Mouse (Mus musculus) heart, embryonic 14.5 days (tissue): ENCODE measurements around the gene Morn3. TPM values are rescaled to one million over a fixed set of nuclear protein-coding genes. Genes with fewer than 3 reads are reported as not detected.
A peak's percentile ranks its signal among the peaks of the same experiment; 100 is the strongest.

Experiments
- ATAC-seq: fragments of 200-750 bp; cut with Nextera tagmentation; 2 replicates; pipeline ENCODE4 v1.8.0; 2017; ENCODE audit warnings: low read depth, moderate TSS enrichment; ENCODE audit not compliant: insufficient number of reproducible peaks, insufficient read depth, low FRiP score
- H3K27ac ChIP-seq, 2 experiments: fragments of 200-500 bp in 1 of 2; fragments of 300-500 bp in 1 of 2; sonication (generic) in 1 of 2; replicated peaks in 1 of 2; 2 replicates each; pipeline ENCODE4 v1.5.1; 2012 to 2014; ENCODE audit warnings: low read depth in 2 of 2, low read length in 2 of 2, control low read depth in 1 of 2, mild to moderate bottlenecking in 1 of 2, mixed read lengths in 1 of 2; ENCODE audit not compliant: control insufficient read depth in 1 of 2, insufficient read depth in 1 of 2
- H3K27me3 ChIP-seq: fragments of 300-500 bp; sonication (generic); 2 replicates; pipeline ENCODE4 v1.6.1; 2014; ENCODE audit warnings: mild to moderate bottlenecking, low read length, control low read depth; ENCODE audit not compliant: control insufficient read depth, insufficient read depth
- H3K36me3 ChIP-seq: fragments of 300-500 bp; sonication (generic); 2 replicates; pipeline ENCODE4 v1.6.1; 2014; ENCODE audit warnings: mild to moderate bottlenecking, control low read depth, low read length, mixed read lengths; ENCODE audit not compliant: control insufficient read depth, insufficient read depth
- H3K4me1 ChIP-seq, 2 experiments: fragments of 200-500 bp in 1 of 2; fragments of 300-500 bp in 1 of 2; sonication (generic) in 1 of 2; 2 replicates each; pipeline ENCODE4 v1.6.1; 2012 to 2014; ENCODE audit warnings: low read length in 2 of 2, control low read depth in 1 of 2, mixed read lengths in 1 of 2; ENCODE audit not compliant: control insufficient read depth in 2 of 2, insufficient read depth in 2 of 2
- H3K4me2 ChIP-seq: fragments of 300-500 bp; sonication (generic); 2 replicates; pipeline ENCODE4 v1.6.1; 2014; ENCODE audit warnings: mild to moderate bottlenecking, low read length
- H3K4me3 ChIP-seq, 2 experiments: fragments of 200-500 bp in 1 of 2; fragments of 300-500 bp in 1 of 2; sonication (generic) in 1 of 2; 2 replicates each; pipeline ENCODE4 v1.5.1; 2012 to 2014; ENCODE audit warnings: low read length in 2 of 2, mild to moderate bottlenecking in 2 of 2, control low read depth in 1 of 2, low read depth in 1 of 2, moderate library complexity in 1 of 2; ENCODE audit not compliant: control insufficient read depth in 1 of 2, insufficient read depth in 1 of 2
- H3K9ac ChIP-seq: fragments of 300-500 bp; sonication (generic); 2 replicates; pipeline ENCODE4 v1.6.1; 2014; ENCODE audit warnings: mild to moderate bottlenecking, low read length
- H3K9me3 ChIP-seq: fragments of 300-500 bp; sonication (generic); 2 replicates; pipeline ENCODE4 v1.6.1; 2016; ENCODE audit warnings: low read length, control low read depth; ENCODE audit not compliant: control insufficient read depth
- WGBS: fragments of 180-500 bp; shearing (Covaris S2); extraction: QIAGEN DNeasy Blood & Tissue Kit; methylation state at CpG from one replicate; pipeline ENCODE4 v1.1.7; 2014; 5-methylcytosine and 5-hydroxymethylcytosine counted together
- polyA plus RNA-seq: library from polyadenylated mRNA; unstranded; fragments of >200 nt; fragmentation: Nextera tagmentation; extraction: Ambion mirVana; gene quantifications from 2 replicates; pipeline ENCODE4 v1.2.1, GENCODE M21; 2014

The Morn3 gene
- polyA plus RNA-seq, 1 experiment from 2014 or later, result not detected

DNA sequence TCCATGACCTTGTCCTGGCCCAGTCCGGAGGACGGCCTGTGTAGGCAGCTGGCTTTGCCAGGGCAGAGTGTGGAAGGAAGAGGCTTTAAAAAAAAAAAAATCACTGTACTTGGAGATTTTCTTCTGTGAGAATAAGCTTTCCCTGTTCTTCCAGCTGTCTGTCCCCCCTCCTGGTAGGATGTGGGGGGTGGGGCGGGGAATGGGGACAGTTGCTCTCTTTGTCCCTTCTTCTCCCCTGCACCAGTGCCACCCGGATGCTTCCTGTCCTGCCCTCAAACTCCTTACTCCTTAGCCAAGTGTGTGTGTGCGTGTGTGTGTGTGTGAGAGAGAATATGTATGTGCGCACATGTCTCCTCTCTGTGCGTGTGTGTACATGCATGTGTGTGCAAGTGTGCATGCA lies 17.1 kb downstream of the Morn3 start:
- Histone ChIP-seq H3K4me1 (peaks cover 2 to 11% of the 10 kb centered on the region in 2 experiments; a peak in 3 of 4 replicates), H3K4me2 (no peak overlapping the region), H3K4me3 (no peak overlapping the region), H3K9me3 (0 out of 2 replicates have a peak, but pooled peaks cover 4% of the 10 kb centered on the region), H3K27ac (no peak overlapping the region), H3K27me3 (no peaks in the 10 kb centered on the region), H3K9ac (no peak overlapping the region), H3K36me3 (peaks cover 36% of the 10 kb centered on the region)
- WGBS, result 88% methylated on average over 7 of the region's 7 CpGs
- ATAC-seq, result no peak

DNA sequence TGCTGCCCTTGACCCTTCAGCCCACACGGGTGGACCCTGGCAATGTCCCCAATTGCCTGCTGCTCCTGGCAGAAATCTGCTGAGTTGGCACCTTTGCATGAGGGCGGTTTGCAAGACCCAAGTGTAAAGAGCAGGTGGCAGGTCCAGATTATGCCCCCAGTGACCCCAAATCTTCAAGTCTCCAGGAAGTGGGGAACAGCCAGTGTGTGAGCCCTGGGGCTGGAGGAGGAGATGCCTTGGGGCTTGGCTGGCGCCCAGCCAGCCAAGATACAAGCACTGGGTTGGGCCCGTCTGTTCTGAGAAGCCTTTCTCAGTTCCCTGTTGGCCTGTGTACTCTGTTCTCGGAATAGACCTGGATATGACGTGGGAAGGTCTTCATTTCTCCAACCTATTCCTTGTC lies 19.4 kb downstream of the Morn3 start:
- Histone ChIP-seq H3K4me1 (peaks cover 6 to 15% of the 10 kb centered on the region in 2 experiments; a peak in 3 of 4 replicates), H3K27ac (no peak overlapping the region; a peak in 1 of 4 replicates), H3K4me3 (no peak overlapping the region), H3K36me3 (peaks cover 36% of the 10 kb centered on the region), H3K9ac (no peak overlapping the region), H3K27me3 (no peaks in the 10 kb centered on the region), H3K9me3 (0 out of 2 replicates have a peak, but pooled peaks cover 4% of the 10 kb centered on the region), H3K4me2 (no peak overlapping the region)
- no peak for ATAC-seq
- 55% methylated on average over 6 of the region's 6 CpGs for WGBS

DNA sequence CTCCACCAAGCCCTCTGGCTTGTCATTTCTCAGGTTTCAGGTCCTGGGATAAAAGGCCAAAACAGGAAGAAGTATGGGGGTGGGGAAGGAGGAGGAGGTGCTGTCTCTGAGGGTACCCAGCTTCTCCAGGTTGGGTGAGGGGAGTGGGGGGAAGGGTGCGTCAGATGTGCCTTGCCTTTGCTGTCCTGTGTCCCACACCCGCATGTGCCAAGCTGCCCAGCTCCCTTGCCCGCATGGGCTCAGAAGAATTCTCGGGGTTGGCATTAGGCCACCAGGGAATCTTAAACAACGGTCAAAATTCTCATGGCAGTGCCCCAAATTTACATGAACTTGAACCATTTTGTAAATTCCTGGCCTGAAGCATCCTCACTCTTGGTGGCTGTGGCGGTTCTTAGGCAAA lies 20.4 kb downstream of the Morn3 start:
- no peak for ATAC-seq
- WGBS, result 59% methylated on average over 6 of the region's 6 CpGs
- Histone ChIP-seq H3K9ac (no peak overlapping the region), H3K27ac (no peak overlapping the region), H3K9me3 (0 out of 2 replicates have a peak, but pooled peaks cover 4% of the 10 kb centered on the region), H3K4me3 (no peak overlapping the region), H3K4me2 (no peak overlapping the region), H3K27me3 (no peaks in the 10 kb centered on the region), H3K4me1 (peaks cover 6 to 15% of the 10 kb centered on the region in 2 experiments; a peak in 3 of 4 replicates), H3K36me3 (peaks cover 28% of the 10 kb centered on the region)

DNA sequence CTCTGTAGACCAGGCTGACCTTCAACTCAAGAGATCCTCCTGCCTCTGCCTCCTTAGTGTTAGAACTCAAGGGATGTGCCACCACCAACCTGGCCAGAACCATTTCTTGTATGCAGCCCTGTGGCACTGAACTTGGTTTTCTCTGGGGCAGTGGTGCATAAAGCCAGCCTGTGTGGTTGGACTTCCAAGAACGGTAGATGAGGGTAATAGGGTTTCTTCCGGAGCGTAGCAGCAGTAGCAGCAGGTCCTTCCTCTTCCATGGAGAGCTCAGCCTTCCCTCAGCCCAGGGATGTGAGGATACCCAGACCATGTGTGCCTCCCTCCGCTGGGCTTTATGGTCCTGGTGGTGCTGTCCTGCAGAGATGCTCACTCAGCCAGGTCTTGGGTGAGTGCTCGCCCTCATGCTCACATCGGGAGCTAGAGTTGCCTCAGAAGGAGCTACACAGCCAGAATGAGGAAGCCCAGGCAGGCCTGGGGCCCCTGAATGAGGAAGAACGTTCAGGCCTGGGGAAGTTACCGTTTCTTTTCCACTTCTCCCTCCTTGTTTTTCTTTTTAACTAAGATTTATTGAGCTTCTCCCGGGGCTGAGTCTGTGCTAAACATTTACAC lies 21.7 kb downstream of the Morn3 start:
- Histone ChIP-seq H3K9me3 (no peaks in the 10 kb centered on the region), H3K4me2 (no peak overlapping the region), H3K27me3 (no peaks in the 10 kb centered on the region), H3K4me3 (no peak overlapping the region), H3K36me3 (peaks cover 15% of the 10 kb centered on the region), H3K9ac (no peak overlapping the region), H3K4me1 (peaks cover 6 to 19% of the 10 kb centered on the region in 2 experiments; a peak in 3 of 4 replicates), H3K27ac (no peak overlapping the region)
- whole genome bisulfite sequencing, result 76% methylated on average over 9 of the region's 9 CpGs
- ATAC-seq, result no peak

DNA sequence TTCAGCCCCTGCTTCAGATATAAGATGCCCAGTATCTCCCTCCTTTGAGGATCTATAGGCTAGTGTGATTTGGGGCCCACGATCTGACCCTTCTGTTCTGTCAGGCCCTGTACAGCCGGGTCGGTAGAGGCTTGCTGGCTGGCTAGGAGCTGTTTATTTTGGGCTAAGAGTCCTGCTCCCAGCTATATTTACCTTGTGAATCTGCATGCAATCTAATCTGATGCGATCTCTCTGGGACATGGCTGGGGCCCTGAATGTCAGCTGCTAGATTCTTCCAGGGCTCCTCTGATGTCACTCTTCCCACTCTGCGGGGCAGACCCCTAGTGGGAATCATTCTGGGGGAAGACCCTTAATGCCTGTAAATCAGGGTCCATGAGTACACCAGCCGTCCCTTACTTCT lies 22.5 kb downstream of the Morn3 start:
- Histone ChIP-seq H3K9me3 (no peaks in the 10 kb centered on the region), H3K36me3 (peaks cover 7% of the 10 kb centered on the region), H3K4me1 (peaks cover 9 to 27% of the 10 kb centered on the region in 2 experiments; a peak in 3 of 4 replicates), H3K4me2 (no peak overlapping the region), H3K27me3 (no peaks in the 10 kb centered on the region), H3K9ac (no peak overlapping the region), H3K4me3 (no peak overlapping the region), H3K27ac (no peak overlapping the region)
- no peak for ATAC-seq
- 82% methylated on average over 6 of the region's 6 CpGs for WGBS

DNA sequence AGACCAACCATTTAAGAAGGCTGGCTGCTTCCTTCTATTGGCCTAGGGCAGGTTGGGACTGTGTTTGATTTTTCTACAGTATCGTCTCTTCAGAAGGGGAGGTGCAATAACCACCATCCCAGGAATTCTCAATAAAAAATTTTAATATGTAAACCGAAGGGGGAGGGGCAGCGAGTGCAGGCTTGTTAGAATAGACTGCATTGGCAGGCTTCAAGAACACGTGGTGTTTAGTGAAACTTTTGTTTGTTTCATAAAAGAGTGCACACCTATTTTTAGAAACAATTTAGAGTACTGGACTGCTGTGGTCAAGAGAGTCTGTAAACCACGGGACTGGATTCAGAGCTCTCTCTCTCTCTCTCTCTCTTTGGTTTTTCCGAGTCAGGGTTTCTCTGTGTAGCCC lies 23.8 kb downstream of the Morn3 start:
- no peak for ATAC-seq
- Histone ChIP-seq H3K36me3 (no peaks in the 10 kb centered on the region), H3K4me3 (no peak overlapping the region), H3K4me2 (no peak overlapping the region), H3K27ac (peak overlapping the region in 1 of 2 experiments; percentile 1; a peak in 1 of 4 replicates), H3K27me3 (no peaks in the 10 kb centered on the region), H3K4me1 (peaks cover 17 to 35% of the 10 kb centered on the region in 2 experiments), H3K9ac (no peak overlapping the region), H3K9me3 (no peaks in the 10 kb centered on the region)
- WGBS, result 53% methylated on average over 6 of the region's 6 CpGs

DNA sequence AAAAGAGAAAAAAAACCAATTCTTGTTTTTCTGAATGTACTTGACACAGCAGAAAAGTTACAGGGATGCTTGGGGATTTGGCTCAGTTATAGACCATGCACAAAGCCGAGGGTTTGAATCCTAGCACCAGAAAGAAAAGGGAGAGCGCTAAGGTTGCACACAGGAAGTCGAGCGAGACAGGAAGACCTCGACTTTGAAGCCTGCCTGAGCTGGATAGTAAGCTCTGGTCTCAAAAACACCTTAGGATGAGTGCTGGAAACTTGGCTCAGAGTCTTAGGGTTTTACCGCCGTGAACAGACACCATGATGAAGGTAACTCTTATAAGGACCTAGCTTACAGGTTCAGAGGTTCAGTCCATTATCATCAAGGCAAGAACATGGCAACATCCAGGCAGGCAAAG lies 25.4 kb downstream of the Morn3 start:
- peaks cover 24 to 36% of the 10 kb centered on the region in 2 experiments for H3K4me1 ChIP-seq
- 85% methylated on average over 7 of the region's 7 CpGs for WGBS
- ATAC-seq, result no peak
- H3K9me3 ChIP-seq, result no peaks in the 10 kb centered on the region
- H3K27me3 ChIP-seq, result no peaks in the 10 kb centered on the region
- H3K27ac ChIP-seq, result no peak overlapping the region
- H3K4me3 ChIP-seq, result no peak overlapping the region
- peaks cover 5% of the 10 kb centered on the region; the same call in 1 of the 2 replicates for H3K36me3 ChIP-seq
- H3K9ac ChIP-seq, result no peak overlapping the region
- H3K4me2 ChIP-seq, result no peak overlapping the region

DNA sequence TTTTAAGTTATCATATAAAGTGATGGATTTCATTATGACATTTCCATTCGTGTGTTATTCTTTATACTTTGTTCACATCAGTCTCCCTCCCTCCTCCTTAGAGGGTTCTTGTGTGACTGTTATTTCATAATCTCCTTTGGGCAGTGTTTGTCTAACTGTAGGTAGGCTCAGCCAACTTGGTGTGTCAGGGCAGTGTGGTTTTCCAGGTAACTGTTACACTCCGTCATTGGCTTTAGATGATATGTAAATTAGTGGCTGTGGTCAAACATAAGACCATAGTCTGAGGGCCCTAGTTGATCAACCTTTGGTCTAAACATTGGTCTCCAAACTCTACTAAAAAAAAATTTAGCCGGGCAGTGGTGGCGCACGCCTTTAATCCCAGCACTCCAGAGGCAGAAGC lies 26.4 kb downstream of the Morn3 start:
- Histone ChIP-seq H3K4me3 (no peak overlapping the region), H3K36me3 (peaks cover 5% of the 10 kb centered on the region; the same call in 1 of the 2 replicates), H3K4me1 (peaks cover 28 to 44% of the 10 kb centered on the region in 2 experiments), H3K27me3 (no peaks in the 10 kb centered on the region), H3K4me2 (no peak overlapping the region), H3K9ac (no peak overlapping the region), H3K9me3 (no peaks in the 10 kb centered on the region), H3K27ac (peak overlapping the region in 1 of 2 experiments; percentile 81; a peak in 2 of 4 replicates)
- ATAC-seq, result no peak
- WGBS, result 90% methylated on average over 5 of the region's 5 CpGs
